ENCODE assay signal across 20 mouse cellular contexts in genomic region chr13:109778297-109778835, GRCm38 (mm10).
A peak's percentile ranks its signal among the peaks of the same experiment; 100 is the strongest.
DNase-seq lines count a peak whose midpoint lies in the region; ATAC-seq and TF ChIP-seq lines count a peak whose summit lies in the region.
"Had no signal": no experiment of that assay in that cellular context is flagged by ENCODE, and none has a peak within 500 bp of the region (broad histone marks: within the 10 kb centered on the region; RNA-seq: fewer than 3 reads in every experiment).

No protein-coding gene starts in this region.

- no peak overlapping the region for H3K4me2 ChIP-seq in hindbrain, embryonic 12.5 days (replicated peaks)
- no peak overlapping the region for H3K4me2 ChIP-seq in hindbrain, postnatal 0 days (ENCODE audit: low read depth, low read length)
- H3K4me2 ChIP-seq: heart, embryonic 12.5 days; intestine, embryonic 15.5 days; limb, embryonic 13.5 days; liver, embryonic 13.5 days; lung, embryonic 14.5 days had no signal

- no peak overlapping the region for H3K9ac ChIP-seq in hindbrain, embryonic 12.5 days
- H3K9ac ChIP-seq in hindbrain, postnatal 0 days (replicated peaks; ENCODE audit: low read length): no peak overlapping the region
- H3K9ac ChIP-seq: heart, embryonic 12.5 days; intestine, embryonic 15.5 days; limb, embryonic 13.5 days; liver, embryonic 13.5 days; lung, embryonic 14.5 days had no signal

- no peak for ATAC-seq in hindbrain, embryonic 12.5 days (ENCODE audit: low FRiP score)
- no peak for ATAC-seq in hindbrain, postnatal 0 days
- no peak for ATAC-seq in inflammation-experienced regulatory T-cells, adult 6 months
- ATAC-seq: intestine, embryonic 15.5 days had no signal

- no peak overlapping the region for H3K4me3 ChIP-seq in hindbrain, embryonic 12.5 days
- no peak overlapping the region for H3K4me3 ChIP-seq in hindbrain, postnatal 0 days (ENCODE audit: low read length)
- H3K4me3 ChIP-seq: heart, embryonic 12.5 days; intestine, embryonic 15.5 days; limb, embryonic 13.5 days; liver, embryonic 13.5 days had no signal

- 0 out of 2 replicates have a peak overlapping the region, but pooled peaks have one; percentile 3 for H3K27ac ChIP-seq in hindbrain, embryonic 12.5 days
- no peak overlapping the region for H3K27ac ChIP-seq in hindbrain, postnatal 0 days
- H3K27ac ChIP-seq: intestine, embryonic 15.5 days; limb, embryonic 13.5 days; liver, embryonic 13.5 days had no signal

- no peaks in the 10 kb centered on the region for H3K36me3 ChIP-seq in hindbrain, embryonic 12.5 days
- no peaks in the 10 kb centered on the region for H3K36me3 ChIP-seq in hindbrain, postnatal 0 days (ENCODE audit: insufficient read depth, low read length)
- H3K36me3 ChIP-seq: heart, embryonic 12.5 days; intestine, embryonic 15.5 days; limb, embryonic 13.5 days had no signal

- H3K4me1 ChIP-seq in hindbrain, embryonic 12.5 days: peaks cover 20% of the 10 kb centered on the region
- H3K4me1 ChIP-seq in hindbrain, postnatal 0 days (ENCODE audit: insufficient read depth, low read length): 0 out of 2 replicates have a peak, but pooled peaks cover 4% of the 10 kb centered on the region

- no peak for DNase-seq in hindbrain, postnatal 0 days (ENCODE audit: low spot score)
- DNase-seq in ES-CJ7 (ENCODE audit: low read depth, low spot score): peak; percentile 89
- DNase-seq in R1 (ENCODE audit: low read depth, low spot score): peak; percentile 91
- DNase-seq in induced T-regulatory cell, adult 2 months (ENCODE audit: low read depth): peak; percentile 14
- no peak for DNase-seq in c-Kit-positive CD71-positive TER-119-positive erythroid progenitor cells, embryonic 14.5 days (ENCODE audit: low spot score)
- DNase-seq: cerebellum, adult 8-10 months; gastrocnemius, postnatal 10 days; heart, adult 11 months; heart, postnatal 14 days; kidney, adult 9 months; liver, embryonic 13.5 days; lung, embryonic 14.5 days; lung, postnatal 36 days; right cerebral cortex, postnatal 4 days; thymus, adult 2 months had no signal

- H3K9me3 ChIP-seq in hindbrain, embryonic 12.5 days (replicated peaks): no peaks in the 10 kb centered on the region
- H3K9me3 ChIP-seq in hindbrain, postnatal 0 days (ENCODE audit: low read length): no peaks in the 10 kb centered on the region
- H3K9me3 ChIP-seq: heart, embryonic 12.5 days; intestine, embryonic 15.5 days; limb, embryonic 13.5 days; liver, embryonic 13.5 days had no signal

- TF ChIP-seq CTCF in hindbrain, postnatal 0 days (IDR thresholded peaks at IDR 0.05; ENCODE audit: low read depth): no peak

- no peaks in the 10 kb centered on the region for H3K27me3 ChIP-seq in hindbrain, embryonic 12.5 days
- H3K27me3 ChIP-seq in hindbrain, postnatal 0 days (ENCODE audit: insufficient read depth, low read length): no peaks in the 10 kb centered on the region
- H3K27me3 ChIP-seq: heart, embryonic 12.5 days; intestine, embryonic 15.5 days; limb, embryonic 13.5 days; liver, embryonic 13.5 days had no signal

- WGBS in hindbrain, embryonic 12.5 days: 29% methylated on average over 9 of the region's 9 CpGs
- 28% methylated on average over 9 of the region's 9 CpGs for WGBS in hindbrain, postnatal 0 days

Comparison
In these comparisons a context has a peak if more than half of its experiments do, and no peak if none do; other contexts are left out.
1. DNase-seq: peak in ES-CJ7 (single experiment), R1 (single experiment) and induced T-regulatory cell, adult 2 months (single experiment); none in hindbrain, postnatal 0 days (single experiment) and c-Kit-positive CD71-positive TER-119-positive erythroid progenitor cells, embryonic 14.5 days (single experiment).